1 mouse cellular context compared by ENCODE assay signal in genomic region chr17:30835419-30835818, GRCm38 (mm10).
TF ChIP-seq lines count a peak whose summit lies in the region.

No protein-coding gene starts in this region.

TF ChIP-seq in MEL, 35 proteins besides CTCF, POLR2A, EP300 and RAD21 (continued from another document):
- TF ChIP-seq ZC3H11A (IDR thresholded peaks at IDR 0.05; ENCODE audit: low read depth, low read length) (no peak), TAL1 (IDR thresholded peaks at IDR 0.05; ENCODE audit: low read length) (no peak), RCOR1 (IDR thresholded peaks at IDR 0.05; ENCODE audit: low read depth, low read length) (no peak; the same call in 1 of the 2 replicates), ETS1 (IDR thresholded peaks at IDR 0.05; ENCODE audit: low read depth, low read length) (peak; percentile 72), USF2 (IDR thresholded peaks at IDR 0.05; ENCODE audit: borderline replicate concordance in 1 of 2, insufficient read depth in 1 of 2, low read depth in 1 of 2, low read length in 2 of 2) (no peak), UBTF (IDR thresholded peaks at IDR 0.05; ENCODE audit: borderline replicate concordance, insufficient read depth, low read depth, low read length) (no peak), GABPA (IDR thresholded peaks at IDR 0.05; ENCODE audit: low read depth, low read length) (peak; percentile 90), MYB (IDR thresholded peaks at IDR 0.05; ENCODE audit: low read depth, low read length) (no peak), NELFE (IDR thresholded peaks at IDR 0.05; ENCODE audit: low read depth, low read length) (no peak), HCFC1 (IDR thresholded peaks at IDR 0.05; ENCODE audit: low read depth, low read length) (no peak), E2F4 (IDR thresholded peaks at IDR 0.05; ENCODE audit: borderline replicate concordance, low read depth, low read length) (no peak), MAFK (IDR thresholded peaks at IDR 0.05; ENCODE audit: borderline replicate concordance, low read depth, low read length) (peak; percentile 58; the same call in 1 of the 2 replicates), POLR2AphosphoS2 (IDR thresholded peaks at IDR 0.05; ENCODE audit: low read length) (no peak), MAZ (IDR thresholded peaks at IDR 0.05; ENCODE audit: low read depth, low read length) (no peak), TCF12 (IDR thresholded peaks at IDR 0.05; ENCODE audit: low read depth, low read length) (peak; percentile 25; the same call in 1 of the 2 replicates), MEF2A (IDR thresholded peaks at IDR 0.05; ENCODE audit: extremely low read depth, insufficient replicate concordance, low read depth, low read length, poor library complexity, severe bottlenecking) (no peak), ZKSCAN1 (IDR thresholded peaks at IDR 0.05; ENCODE audit: low read depth, low read length) (no peak)
